Mouse (Mus musculus) forelimb bud, embryonic 11.5 days (tissue): ENCODE measurements at regions not wholly inside any gene's neighbourhood (a gene's known extent, or its start where the extent isn't known, plus 50 kb on each side); places are given as distances from the start of the nearest gene placed in this dataset.

Experiments used
- DNase-seq: peaks from one replicate; pipeline ENCODE4 v3.0.0-alpha.2; 2012; ENCODE audit warnings: low read depth, low spot score

DNA sequence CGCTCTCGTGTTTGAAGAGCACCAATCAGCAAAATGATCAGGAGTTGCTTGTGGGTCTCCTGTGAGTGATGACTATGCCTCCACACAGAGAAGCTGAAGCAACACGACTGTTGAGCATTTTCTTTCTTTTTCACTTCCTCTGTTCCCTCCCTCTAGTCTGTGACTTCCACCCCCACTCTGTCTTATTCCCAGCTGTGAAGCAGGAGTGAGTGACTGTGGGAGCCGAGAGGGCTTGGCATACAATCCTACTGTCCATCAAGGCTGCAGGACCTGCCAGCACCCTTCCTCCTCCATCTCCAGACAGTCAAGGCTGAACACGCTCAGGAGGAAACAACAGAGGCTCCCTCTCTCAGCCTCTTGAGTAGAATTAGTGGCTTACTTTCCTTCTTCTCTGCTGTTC, 401.3 kb downstream of the Plcl1 start:
- no peak for DNase-seq

DNA sequence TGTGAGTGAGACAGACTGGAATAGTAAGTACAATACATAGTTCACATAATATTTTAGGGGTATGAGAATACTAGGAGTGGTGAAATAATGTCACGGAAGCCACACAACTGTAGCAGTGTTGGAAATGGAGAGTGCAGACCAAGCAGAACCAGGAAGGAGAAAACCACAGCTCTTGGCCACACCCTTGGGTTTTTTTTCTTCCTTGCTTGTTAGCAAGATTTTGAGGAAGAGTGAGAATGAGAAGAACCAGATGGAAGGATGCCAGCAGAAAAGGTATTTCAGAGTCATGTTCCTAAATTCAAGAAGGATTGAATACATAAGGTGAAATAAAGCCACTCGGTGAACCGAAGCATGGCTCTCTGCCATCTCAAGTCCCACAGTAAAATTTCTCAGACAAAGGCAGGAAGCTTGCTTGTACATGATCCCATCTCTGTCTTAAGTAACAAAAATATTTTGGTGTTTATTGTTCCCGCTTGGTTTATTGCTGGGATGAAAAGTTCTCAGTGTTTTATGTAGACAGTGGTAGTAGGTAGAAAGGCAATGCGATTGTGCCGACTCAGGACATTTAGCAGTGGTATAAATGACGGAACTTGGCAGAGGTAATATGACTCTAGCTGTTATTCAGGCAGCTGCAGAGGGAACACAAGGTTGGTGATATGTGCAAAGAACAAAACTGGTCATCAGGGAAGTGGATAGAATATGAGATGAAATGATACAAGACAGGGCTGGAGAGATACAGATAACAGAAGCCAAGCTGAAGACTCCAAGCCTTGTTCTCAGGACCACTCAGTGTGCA, 403.2 kb downstream of the Plcl1 start:
- no peak for DNase-seq

DNA sequence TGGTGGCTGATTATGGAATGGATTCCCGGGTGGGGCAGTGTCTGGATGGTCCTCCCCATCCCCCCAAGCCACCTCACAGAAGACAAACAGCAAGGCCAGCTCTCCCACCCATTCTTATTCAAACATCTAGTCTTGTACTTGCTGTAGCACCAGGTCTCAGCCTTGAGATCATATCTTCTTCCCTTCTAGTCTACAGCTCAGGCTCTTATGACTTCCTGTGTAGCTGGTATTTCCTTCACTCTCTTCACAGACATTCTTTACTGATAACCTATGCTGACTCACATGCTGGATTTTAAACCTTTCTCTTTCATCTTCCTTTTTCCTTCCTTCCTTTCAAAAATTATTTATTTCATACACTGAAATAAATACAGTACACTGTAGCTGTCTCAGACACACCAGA, 406.8 kb downstream of the Plcl1 start:
- DNase-seq: no peak

DNA sequence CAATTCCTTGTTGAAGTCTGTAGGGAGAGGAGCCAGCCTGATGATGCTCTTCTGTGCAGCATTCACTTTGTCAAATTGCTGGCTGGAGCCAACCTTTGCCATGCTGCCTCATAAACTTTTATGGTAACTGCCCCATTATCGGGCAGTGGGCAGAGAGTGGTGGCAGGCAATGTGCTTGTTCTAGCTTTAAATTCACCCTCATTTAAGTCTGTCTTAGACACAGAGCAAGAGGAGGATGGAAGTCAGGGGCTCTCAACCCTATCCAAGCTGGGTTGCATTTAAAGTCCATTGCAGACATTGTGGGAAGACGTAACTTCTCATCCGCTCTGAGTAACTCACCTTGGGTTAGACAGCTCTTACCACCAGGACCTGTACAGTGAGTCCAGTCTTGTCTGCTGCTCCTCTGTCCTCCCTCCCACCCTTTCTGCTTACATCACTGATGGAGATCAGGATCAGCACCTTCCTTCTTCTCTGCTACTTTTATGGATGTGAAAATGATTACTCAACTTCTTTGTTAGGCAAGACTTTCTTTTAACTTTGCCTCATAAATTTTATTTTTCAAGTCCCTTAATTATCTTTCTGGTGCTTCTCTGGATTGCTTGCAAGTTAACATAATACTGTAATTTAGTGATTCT, 415.3 kb downstream of the Plcl1 start:
- no peak for DNase-seq

DNA sequence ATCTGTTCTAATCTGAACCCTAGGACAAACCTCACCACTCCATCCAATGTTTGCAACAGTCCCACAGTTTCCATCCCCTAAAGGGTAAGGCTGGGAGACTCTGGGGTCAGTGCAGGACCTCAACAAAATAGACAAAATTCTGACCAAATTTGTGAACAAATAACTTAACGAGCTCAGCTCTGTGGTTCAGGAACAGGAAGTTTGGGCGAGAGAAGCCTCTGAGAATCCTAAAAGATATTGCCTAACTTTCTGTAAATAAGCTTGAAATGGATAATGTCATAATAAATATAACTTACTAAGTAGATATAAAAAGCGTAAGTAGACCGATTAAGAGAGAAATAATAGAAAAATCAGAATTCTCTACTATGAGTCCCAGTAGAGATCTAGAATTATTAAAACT, 416.9 kb downstream of the Plcl1 start:
- no peak for DNase-seq

DNA sequence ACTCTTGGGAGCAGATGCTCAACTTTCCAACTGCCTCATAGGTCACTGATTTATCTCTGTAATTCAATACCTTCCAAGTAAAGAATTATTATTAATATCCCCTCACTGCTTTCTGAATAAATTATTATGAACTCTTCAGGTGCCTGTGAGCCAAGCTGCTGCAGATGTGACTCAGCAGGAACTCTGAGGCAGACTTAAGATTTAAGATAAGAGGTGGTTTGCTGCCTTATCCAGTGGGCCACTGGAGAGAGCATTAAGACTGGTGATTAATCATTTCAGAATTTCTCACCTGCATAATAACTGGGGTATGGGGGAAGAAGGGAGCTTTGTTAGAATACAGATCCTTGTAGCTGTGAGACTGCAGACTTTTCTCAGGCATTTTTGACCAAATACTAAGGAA, 421.5 kb downstream of the Plcl1 start:
- no peak for DNase-seq

DNA sequence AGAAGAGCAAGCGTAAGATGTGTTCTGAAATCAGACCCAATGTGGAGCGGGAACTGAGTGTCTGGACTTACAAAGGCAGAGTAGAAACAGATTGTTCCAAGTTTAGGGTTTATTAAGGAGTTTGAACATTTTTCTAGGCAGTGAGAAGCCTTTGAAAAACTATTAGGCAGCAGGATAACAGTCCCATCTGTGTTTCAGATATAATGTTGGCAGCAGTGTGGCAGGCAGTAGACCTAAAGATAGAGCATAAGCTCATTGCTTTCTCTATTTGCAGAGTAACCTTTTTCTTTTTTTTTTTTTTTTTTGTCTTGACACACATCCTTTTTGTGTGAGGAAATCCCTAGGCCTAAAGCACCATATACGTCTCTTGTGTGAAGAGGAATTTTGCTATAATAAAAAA, 429.6 kb downstream of the Plcl1 start:
- DNase-seq: no peak

DNA sequence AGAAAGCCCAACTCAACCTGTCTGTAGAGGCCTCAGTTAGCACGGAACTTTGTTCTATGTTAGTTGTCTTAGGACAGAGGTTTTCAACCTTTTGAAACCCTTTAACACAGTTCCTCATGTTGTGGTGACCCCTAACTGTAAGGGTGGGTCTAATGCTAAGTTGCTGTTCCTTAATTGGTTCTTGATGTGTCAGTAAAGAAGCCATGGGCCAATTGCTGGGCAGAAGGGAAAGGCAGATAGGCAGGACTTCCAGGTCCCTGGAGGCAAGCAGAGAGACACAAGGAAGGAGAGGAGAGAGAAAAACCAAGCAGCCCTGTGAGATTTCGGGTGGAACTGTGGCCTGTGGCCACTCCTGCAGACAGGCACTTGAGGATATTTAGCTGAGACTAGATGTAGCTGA, 431.0 kb downstream of the Plcl1 start:
- no peak for DNase-seq

DNA sequence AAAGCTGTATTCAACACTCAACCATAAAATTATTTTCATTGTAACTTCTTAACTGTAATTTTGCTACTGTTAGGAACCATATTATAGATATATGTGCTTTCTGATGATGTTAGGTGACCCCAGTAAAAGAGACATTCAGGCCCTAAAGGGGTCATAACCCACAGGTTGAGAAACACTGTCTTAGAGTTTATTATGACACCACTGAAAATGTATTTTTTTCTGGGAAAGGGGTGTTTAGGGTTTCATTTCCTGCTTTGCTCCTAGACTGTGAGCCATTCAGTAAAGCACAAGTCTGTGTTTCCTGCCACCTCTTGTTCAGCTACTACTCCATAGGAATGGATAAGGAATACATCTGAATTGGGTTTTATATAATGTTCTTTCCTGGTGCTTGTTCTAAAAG, 431.6 kb downstream of the Plcl1 start:
- DNase-seq: no peak

DNA sequence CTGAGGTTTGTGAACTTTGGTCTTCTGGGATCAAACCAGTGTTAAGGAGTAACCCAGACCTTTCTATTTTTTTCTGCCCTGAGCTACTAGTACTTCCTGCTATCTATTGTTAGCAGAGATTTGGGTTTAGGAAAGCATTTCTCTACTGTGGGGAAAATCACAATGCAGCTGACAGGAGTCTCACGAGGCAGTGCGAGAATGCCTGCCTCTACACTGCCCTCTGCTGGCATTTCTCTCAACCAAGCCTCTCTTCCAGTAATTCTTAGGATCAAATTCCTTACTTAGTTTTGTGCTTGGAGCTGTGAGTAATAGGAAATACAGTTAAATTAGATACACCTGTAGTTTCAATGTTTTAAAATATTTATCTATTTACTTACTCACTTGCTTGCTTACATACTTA, 432.4 kb downstream of the Plcl1 start:
- DNase-seq: peak; percentile 68

DNA sequence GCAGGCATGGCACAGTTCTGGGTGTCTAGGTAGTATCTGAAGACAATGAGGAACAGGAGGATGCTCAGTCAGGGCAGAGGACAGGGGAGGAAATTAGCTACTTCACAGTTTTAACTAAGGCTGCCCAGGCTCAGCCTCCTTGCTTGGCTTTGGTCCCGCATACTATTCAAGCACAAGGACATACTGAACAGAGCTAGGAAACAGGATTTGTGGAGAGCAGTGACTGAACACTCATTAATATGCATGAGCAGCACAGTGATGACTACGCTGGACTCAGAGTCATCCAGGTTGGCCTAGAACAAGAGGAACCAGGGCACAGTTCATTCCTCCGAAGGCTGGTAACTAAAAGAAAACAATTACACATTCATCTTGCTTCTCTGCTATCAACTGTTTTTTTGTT, 443.1 kb downstream of the Plcl1 start:
- no peak for DNase-seq

DNA sequence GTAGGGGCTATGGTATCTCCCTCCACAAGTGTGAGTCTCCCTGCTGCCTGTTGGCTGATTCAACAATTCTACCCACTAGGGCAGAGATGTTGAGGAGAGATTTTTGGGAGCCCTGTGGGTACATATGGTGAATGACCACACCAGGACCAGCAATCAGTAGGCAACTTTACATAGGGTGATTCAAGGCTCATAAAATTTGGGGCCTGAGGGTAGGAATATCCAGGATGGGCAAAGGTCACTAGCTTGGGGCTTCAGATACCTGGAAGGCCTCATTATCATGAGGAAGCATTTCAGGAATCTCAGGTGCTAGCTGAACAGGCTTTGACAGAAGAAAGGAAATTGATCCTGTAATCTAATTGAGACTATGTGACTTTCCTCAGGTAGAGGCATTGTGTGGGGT, 446.6 kb downstream of the Plcl1 start:
- DNase-seq: no peak

DNA sequence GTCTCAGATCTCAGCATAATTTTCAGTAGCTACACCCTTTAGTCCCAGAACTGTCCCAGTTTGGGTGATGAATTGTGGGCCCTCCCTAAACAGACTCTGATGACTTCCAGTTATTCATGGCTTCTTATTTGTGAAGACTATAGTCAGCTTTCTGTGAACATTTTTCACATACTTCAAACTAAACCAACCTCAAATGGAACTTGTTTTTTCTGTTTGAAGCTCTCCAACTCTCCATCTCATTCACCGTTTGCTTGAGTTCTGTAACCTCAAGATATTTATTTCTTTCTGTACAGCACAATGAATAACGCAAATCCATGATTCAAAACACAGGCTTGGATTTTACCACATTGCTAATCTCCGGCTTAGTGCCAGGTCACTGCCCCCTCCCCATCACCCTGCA, 453.4 kb downstream of the Plcl1 start:
- no peak for DNase-seq

DNA sequence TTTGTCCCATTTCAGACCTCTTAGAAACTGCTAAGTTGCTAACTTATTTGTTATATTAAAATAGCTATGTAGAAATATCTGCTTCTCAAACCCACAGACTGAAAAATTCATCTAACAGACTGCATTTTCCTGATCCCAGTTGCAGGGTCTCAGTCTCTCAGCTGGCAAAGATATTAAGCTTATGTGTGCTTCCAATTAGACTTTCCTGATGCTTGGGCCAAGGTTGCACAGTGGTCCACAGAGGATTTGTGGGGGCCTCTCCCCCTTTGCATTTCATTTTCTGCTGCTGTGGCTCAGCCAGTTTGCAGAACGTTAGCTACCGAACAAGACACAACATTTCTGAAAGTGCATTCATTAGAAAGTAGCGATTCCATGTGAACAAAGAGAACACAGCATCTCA, 457.4 kb downstream of the Plcl1 start:
- no peak for DNase-seq

DNA sequence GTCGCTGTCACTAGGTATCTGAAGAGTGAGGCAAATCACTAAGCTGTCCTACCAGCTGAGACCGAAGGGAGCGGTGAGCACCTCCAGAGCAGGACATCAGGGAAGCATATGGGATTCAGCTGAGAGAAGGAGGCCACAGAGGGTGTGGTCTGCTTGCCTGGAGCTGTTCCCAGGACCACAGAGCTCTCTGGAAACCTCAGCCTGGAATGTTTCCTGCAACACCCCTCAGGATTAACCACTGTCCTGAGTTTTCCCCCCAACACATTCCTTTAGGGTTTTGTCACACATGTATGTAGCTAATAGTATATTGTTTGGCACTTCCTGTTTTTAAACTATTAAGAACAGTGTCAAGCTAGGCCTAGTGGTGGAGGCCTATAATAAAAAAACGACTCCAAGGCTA, 459.6 kb downstream of the Plcl1 start:
- no peak for DNase-seq

DNA sequence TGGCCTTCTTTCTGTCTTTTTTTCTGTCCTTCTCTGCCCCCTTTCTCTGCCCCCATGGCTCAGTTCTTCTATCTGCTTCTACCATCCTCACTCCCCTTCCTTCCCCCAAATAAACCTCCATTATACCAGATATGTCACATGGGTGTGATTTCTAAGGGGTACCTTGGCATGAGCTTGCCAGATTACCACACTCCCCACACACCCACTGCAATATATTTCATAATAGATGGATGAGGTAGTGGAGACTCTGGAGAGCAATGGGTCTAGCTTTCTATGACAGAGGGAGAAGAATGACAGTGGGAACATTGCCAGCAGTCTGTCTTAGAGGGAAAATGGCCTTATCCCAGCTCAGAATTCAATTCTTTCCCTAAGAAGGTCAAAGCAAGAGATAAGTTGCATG, 461.0 kb downstream of the Plcl1 start:
- DNase-seq: no peak

DNA sequence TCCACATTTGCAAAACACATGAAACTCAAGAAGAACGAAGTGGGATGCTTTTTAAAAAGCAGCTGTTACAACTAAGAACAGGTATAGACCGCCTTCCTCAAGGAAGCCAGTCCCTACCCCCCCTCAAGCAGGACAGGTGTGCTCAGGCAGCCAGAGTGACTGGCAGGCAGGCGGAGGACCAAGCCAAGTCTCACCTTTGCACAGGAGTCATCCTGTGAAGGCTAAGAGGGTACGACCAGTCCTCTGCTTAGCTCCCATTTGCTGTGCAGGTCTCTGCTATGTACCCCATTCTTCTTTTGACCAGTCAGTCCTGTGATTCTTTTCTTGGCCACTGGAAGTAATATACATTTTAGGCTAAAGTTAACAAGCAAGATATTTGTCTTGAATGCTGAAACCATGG, 467.9 kb downstream of the Plcl1 start:
- DNase-seq: no peak

DNA sequence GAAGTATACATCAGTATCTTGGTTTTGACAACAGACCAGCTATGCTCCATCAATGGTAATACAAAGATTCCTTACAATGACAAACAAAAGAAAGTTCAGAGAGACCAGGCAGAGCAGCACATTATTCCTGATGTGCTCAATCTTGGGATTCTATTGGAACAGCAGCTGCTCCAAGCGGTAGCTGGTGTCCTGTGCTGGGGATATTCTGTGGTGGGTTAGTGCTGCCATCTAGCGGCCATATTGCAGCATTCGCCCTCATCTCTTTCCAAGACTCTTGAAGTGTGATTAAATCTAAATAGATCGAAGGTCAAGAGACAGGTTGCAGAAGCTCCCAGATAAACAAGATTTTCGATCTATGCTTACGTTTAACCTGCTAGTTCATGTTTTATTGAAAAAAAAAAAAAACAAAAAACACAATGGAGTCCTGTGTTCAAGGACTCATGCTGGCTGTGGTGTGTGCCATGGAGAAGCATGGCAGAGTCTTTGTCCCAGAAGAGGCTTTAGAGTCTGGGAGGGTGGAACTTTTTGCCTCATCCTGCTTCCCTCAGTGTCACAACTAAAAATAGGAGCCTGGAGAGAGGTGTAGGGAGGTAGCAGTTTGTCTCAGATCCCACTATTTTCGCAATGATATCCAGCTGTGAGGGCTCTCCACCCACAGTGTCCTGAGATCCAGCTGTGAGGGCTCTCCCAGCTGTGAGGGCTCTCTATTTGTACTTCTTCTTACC, 468.6 kb downstream of the Plcl1 start:
- peak; percentile 83 for DNase-seq

DNA sequence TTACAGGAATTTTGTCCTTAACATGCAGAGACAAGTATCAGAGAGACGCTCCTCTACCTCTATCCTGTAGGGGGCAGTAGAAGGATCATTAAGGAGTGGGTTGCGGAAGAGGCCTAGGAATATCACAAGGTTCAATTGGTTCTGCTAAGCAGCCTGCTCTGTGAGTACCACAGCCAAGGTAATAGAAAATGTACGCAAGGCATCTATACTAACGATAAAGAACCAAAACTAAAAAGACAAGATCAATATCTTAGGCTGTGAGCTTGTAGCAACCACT, 469.1 kb downstream of the Plcl1 start:
- no peak for DNase-seq

DNA sequence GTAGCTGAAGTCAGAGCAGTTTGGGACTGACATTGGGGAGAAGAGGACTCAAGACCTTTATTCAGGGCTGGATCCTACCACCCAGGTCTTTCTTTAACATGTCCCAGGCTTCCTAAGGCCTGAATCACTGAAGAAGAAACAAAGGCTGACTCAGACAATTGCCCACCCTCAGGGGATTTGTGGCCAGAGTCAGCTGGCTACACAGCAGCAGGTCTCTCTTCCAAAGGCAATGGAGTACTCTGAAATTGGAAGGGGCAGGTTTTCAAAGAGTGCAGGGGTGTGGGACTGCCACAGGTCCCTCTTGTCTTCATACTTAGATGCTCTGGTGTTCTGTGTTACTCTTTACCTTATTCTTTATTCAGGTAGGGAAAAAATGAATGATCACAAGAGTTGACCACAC, 478.9 kb downstream of the Plcl1 start:
- DNase-seq: no peak

DNA sequence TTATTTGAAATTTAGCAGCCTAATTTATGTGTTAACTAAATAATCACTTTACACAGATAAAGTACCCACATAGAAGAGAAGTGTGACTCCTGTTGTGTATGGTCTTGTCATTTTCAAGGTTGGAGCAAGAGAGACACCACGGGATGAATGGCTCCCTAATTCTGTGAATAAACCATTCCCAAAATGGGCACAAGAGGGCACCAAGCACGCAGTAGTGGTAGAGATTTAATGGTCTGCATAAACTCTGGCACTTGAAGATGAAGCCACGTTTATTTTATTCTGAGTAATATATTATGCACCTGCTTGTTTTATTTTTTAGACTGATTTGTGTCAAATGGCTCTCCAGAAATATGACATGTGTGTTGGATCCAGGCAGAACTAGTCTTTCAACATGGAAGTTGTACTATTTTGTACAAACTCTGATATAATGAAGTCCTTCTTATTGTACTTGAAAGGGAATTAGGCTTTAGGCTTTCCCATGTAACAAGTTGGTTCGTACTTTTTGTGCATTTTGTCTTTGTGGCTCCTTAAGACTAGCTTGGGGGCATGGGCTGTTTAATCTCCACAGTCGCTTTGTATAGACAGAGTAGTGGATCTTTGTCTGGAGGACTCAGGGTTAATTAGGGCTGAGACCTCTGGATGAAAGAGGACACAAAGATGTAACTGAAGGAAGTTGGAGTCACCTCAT, 480.8 kb downstream of the Plcl1 start:
- peak; percentile 61 for DNase-seq

DNA sequence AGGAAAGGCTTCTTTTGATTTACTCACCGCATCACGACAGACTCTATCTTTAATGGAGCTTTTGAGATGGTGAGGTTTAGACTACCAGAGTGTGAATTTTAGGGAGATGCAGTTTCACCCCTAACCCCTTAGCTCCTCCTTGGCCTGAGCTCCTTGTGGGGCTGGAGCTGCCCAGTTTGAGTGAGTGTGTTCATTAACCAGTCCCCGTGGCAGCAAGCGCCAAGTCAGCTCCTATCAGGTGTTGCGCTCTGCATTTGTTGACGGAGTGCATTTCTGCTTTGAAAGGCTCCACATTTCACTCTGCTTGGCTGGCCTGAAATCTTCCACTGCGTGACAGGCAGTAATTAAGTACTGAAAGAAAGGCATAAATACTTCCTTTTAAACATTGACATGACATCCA, 481.7 kb downstream of the Plcl1 start:
- DNase-seq: peak; percentile 35
